ENCODE assay signal across 9 mouse cellular contexts in the genomic region with DNA sequence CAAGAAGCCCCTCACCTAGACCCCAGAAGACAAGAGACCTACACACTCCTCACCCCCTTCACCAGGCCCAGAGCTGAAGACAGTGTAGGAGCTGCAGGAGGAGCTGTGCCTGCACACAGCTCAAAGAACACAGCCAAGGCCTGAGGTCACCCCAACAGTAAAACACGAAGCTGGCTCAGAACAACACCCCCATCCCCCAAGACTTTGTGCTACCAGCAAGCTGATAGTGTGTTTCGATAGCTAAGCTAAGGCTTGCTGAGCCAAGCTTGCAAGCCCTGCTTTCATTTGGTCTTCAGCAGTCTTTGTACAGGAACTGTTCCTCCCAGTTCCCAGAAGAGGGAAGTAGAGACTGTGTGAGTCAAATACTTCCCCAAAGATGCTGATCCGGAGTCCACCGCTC. TPM values are rescaled to one million over a fixed set of nuclear protein-coding genes. Genes with fewer than 3 reads are reported as not detected.
DNase-seq lines count a peak whose midpoint lies in the region; ATAC-seq and TF ChIP-seq lines count a peak whose summit lies in the region.
"Had no signal": no experiment of that assay in that cellular context is flagged by ENCODE, and none has a peak within 500 bp of the region (broad histone marks: within the 10 kb centered on the region; RNA-seq: fewer than 3 reads in every experiment).

No protein-coding gene starts in this region.

- TF ChIP-seq CTCF in layer of hippocampus, adult 2 months (conservative IDR thresholded peaks at IDR 0.05) = peak; percentile 60

- ATAC-seq in granulocyte monocyte progenitor cell, adult 5-6 weeks (replicated peaks; ENCODE audit: poor library complexity, severe bottlenecking) = peak; percentile 95
- no peak for ATAC-seq in cerebellum, adult (ENCODE audit: insufficient number of reproducible peaks, low FRiP score, low TSS enrichment)

- peak overlapping the region; percentile 18; the same call in 1 of the 2 replicates for H3K27ac ChIP-seq in layer of hippocampus, adult 2 months
- H3K27ac ChIP-seq: limb, embryonic 13.5 days had no signal

- DNase-seq in layer of hippocampus, adult 2 months (ENCODE audit: low spot score in 2 of 2) = no peak
- DNase-seq in layer of hippocampus, adult 9-10 months (ENCODE audit: low spot score) = no peak
- peak; percentile 97 for DNase-seq in MEL-GATA-1-ER (ENCODE audit: extremely low read depth, low read depth)
- DNase-seq in lung, postnatal 36 days = peak; percentile 63
- DNase-seq in spleen, adult 12 weeks (ENCODE audit: low spot score) = no peak
- DNase-seq: retina, postnatal 1 day had no signal

- no peak overlapping the region for H3K4me3 ChIP-seq in layer of hippocampus, adult 2 months
- H3K4me3 ChIP-seq: limb, embryonic 13.5 days had no signal

RNA-seq across cellular contexts. Expression of a gene that starts 7.7 kb away (rescaled TPM):
- 10 to 100 TPM; 50.6 to 55.7 TPM for total RNA-seq in layer of hippocampus, adult 2 months (2021)
- 6.9 and 7.7 TPM in 2 replicates for total RNA-seq in granulocyte monocyte progenitor cell, adult 5-6 weeks (2014; fragmentation: Nextera tagmentation)
- total RNA-seq in granulocyte monocyte progenitor cell, adult 5-6 weeks (2017) = 9.1 and 11.3 TPM in 2 replicates

RNA-seq across cellular contexts. Expression of a gene that starts 46.8 kb away (rescaled TPM):
- total RNA-seq in layer of hippocampus, adult 2 months (2021) = 10 to 100 TPM; 34.6 to 34.9 TPM
- total RNA-seq in granulocyte monocyte progenitor cell, adult 5-6 weeks (2014; fragmentation: Nextera tagmentation) = 28.1 and 48.1 TPM in 2 replicates
- total RNA-seq in granulocyte monocyte progenitor cell, adult 5-6 weeks (2017) = 19.9 and 21.2 TPM in 2 replicates

RNA-seq across cellular contexts. Expression of a gene that starts 57.5 kb away (rescaled TPM):
- total RNA-seq in layer of hippocampus, adult 2 months (2021) = 10 to 100 TPM; 16.6 to 19.4 TPM
- total RNA-seq in granulocyte monocyte progenitor cell, adult 5-6 weeks (2014; fragmentation: Nextera tagmentation) = 17.6 and 20.3 TPM in 2 replicates
- 16.0 and 19.1 TPM in 2 replicates for total RNA-seq in granulocyte monocyte progenitor cell, adult 5-6 weeks (2017)

RNA-seq across cellular contexts. Expression of a gene that starts 57.6 kb away (rescaled TPM):
- total RNA-seq in layer of hippocampus, adult 2 months (2021) = 1 to 10 TPM; 5.5 to 5.8 TPM
- total RNA-seq in granulocyte monocyte progenitor cell, adult 5-6 weeks (2014; fragmentation: Nextera tagmentation) = 45.0 and 46.6 TPM in 2 replicates
- 5.4 and 7.2 TPM in 2 replicates for total RNA-seq in granulocyte monocyte progenitor cell, adult 5-6 weeks (2017)

Comparison
In these comparisons a context has a peak if more than half of its experiments do, and no peak if none do; other contexts are left out.
1. DNase-seq: peak in MEL-GATA-1-ER (single experiment) and lung, postnatal 36 days (single experiment); none in layer of hippocampus, adult 2 months (0 of 2), layer of hippocampus, adult 9-10 months (single experiment) and spleen, adult 12 weeks (single experiment).
2. RNA of a gene that starts 7.7 kb away (total RNA-seq): 50.6 to 55.7 TPM in layer of hippocampus, adult 2 months; 6.9 to 11.3 TPM in granulocyte monocyte progenitor cell, adult 5-6 weeks; every median in the first group is over 4 times any median in the second.